Mouse (Mus musculus) lung, postnatal 0 days (tissue): ENCODE results near the gene Znrf2.
A peak's percentile ranks its signal among the peaks of the same experiment; 100 is the strongest.

ENCODE experiments used
- CTCF ChIP-seq: IDR thresholded peaks from 2 replicates; pipeline ENCODE4 v1.5.1; 2016; ENCODE audit warnings: antibody characterized with exemption, mild to moderate bottlenecking
- EP300 ChIP-seq: IDR thresholded peaks from 2 replicates; pipeline ENCODE4 v1.6.1; 2016; ENCODE audit warnings: antibody characterized with exemption, mild to moderate bottlenecking, control low read depth

GRCm38 (mm10) chr6:54809531-54810313, 7.0 kb upstream of the Znrf2 start:
- TF ChIP-seq EP300 (no peak), CTCF (peak; percentile 67)
